Mouse (Mus musculus) gastrocnemius, postnatal 10 days (tissue): ENCODE data around the gene Cdk5rap1. TPM values are rescaled to one million over a fixed set of nuclear protein-coding genes. Genes with fewer than 3 reads are reported as not detected.

Experiments used
- total RNA-seq, 2 experiments: library from RNA; stranded (reverse); gene quantifications; 2 replicates each; pipeline ENCODE4 v1.2.3; 2021

Gene Cdk5rap1
- total RNA-seq, 2 experiments from 2014 or later: 8.2 to 9.7 TPM

Other genes with a start within 250 kb of the Cdk5rap1 start
- gene Bpifa3, start 242.7 kb downstream of the Cdk5rap1 start, total RNA-seq: not detected
- gene Bpifa1, start 230.1 kb downstream of the Cdk5rap1 start, total RNA-seq: not detected
- gene Bpifa5, start 210.4 kb downstream of the Cdk5rap1 start, total RNA-seq: not detected
- gene Bpifb1, start 182.2 kb downstream of the Cdk5rap1 start, total RNA-seq: not detected
- gene Bpifb5, start 149.3 kb downstream of the Cdk5rap1 start, total RNA-seq: not detected
- not detected for gene Bpifb9a, start 115.2 kb downstream of the Cdk5rap1 start, total RNA-seq
- gene Bpifb9b, start 65.8 kb downstream of the Cdk5rap1 start, total RNA-seq: not detected
- gene Snta1, start 35.1 kb upstream of the Cdk5rap1 start, total RNA-seq: 100 to 1,000 TPM in 1 of 2 experiments, 10 to 100 TPM in 1; 95.6 to 128 TPM
- gene Cbfa2t2, start 63.5 kb upstream of the Cdk5rap1 start, total RNA-seq: 10 to 100 TPM; 18.4 to 21.6 TPM
- under 1 TPM in 1 of 2 experiments, not detected in 1; 0.81 TPM for gene 1700003F12Rik, start 174.1 kb upstream of the Cdk5rap1 start, total RNA-seq
- gene Actl10, start 178.8 kb upstream of the Cdk5rap1 start, total RNA-seq: not detected
- gene Necab3, start 185.9 kb upstream of the Cdk5rap1 start, total RNA-seq: under 1 TPM; 0.73 to 0.79 TPM
- 1 to 10 TPM; 6.3 to 8.7 TPM for gene E2f1, start 196.9 kb upstream of the Cdk5rap1 start, total RNA-seq
- gene Pxmp4, start 230.7 kb upstream of the Cdk5rap1 start, total RNA-seq: 10 to 100 TPM; 15.1 to 16.1 TPM
- gene Zfp341, start 240.3 kb upstream of the Cdk5rap1 start, total RNA-seq: 1 to 10 TPM; 1.8 to 2.3 TPM
- not detected for gene 4930519P11Rik, start 240.4 kb upstream of the Cdk5rap1 start, total RNA-seq